Mouse (Mus musculus) embryonic fibroblast, embryonic 13.5 days (primary cell): ENCODE results near the gene Ache.

Experiments used
- CTCF ChIP-seq: IDR thresholded peaks from 2 replicates; pipeline ENCODE4 v1.5.1; 2011; ENCODE audit warnings: mild to moderate bottlenecking, control low read depth, low read length, moderate library complexity, borderline replicate concordance; ENCODE audit not compliant: insufficient read depth
- POLR2A ChIP-seq: IDR thresholded peaks from 2 replicates; pipeline ENCODE4 v1.6.1; 2011; ENCODE audit warnings: low read depth, mild to moderate bottlenecking, control low read depth, low read length, moderate library complexity

- TF ChIP-seq CTCF (no peak), POLR2A (no peak)
These were observed 1.7 kb downstream of the Ache start for GRCm38 (mm10) chr5:137288999-137289470.
